Mouse (Mus musculus) thymus, adult 2 months (tissue): ENCODE data around the gene Sufu.

ENCODE experiments used
- CTCF ChIP-seq: fragments of 200-500 bp; IDR thresholded peaks from 2 replicates; pipeline ENCODE4 v1.5.1; 2012; ENCODE audit warnings: mild to moderate bottlenecking, control low read depth, low read length, moderate library complexity, borderline replicate concordance; ENCODE audit not compliant: control insufficient read depth, poor library complexity, insufficient read depth; ENCODE audit errors: extremely low read depth
- POLR2A ChIP-seq: fragments of 200-500 bp; IDR thresholded peaks from 2 replicates; pipeline ENCODE4 v1.6.1; 2012; ENCODE audit warnings: mild to moderate bottlenecking, low read length, control low read depth, moderate library complexity; ENCODE audit not compliant: control insufficient read depth, poor library complexity, insufficient read depth; ENCODE audit errors: extremely low read depth

GRCm38 (mm10) chr19:46392018-46392417, 4.7 kb upstream of the Sufu start:
- TF ChIP-seq POLR2A (no peak), CTCF (no peak)
